Mouse (Mus musculus) kidney, adult 2 months (tissue): Measurements from ENCODE around the gene Syt8.
A peak's percentile ranks its signal among the peaks of the same experiment; 100 is the strongest.

ENCODE experiments used
- CTCF ChIP-seq: fragments of 200-500 bp; conservative IDR thresholded peaks from 2 replicates; pipeline ENCODE4 v1.5.1; 2011; ENCODE audit warnings: low read depth, mild to moderate bottlenecking, control low read depth, low read length, moderate library complexity, mixed read lengths; ENCODE audit not compliant: insufficient read depth, insufficient read length
- POLR2A ChIP-seq: fragments of 200-500 bp; IDR thresholded peaks from one replicate; pipeline ENCODE4 v1.6.1; 2011; ENCODE audit warnings: low read depth, low read length, control low read depth

DNA sequence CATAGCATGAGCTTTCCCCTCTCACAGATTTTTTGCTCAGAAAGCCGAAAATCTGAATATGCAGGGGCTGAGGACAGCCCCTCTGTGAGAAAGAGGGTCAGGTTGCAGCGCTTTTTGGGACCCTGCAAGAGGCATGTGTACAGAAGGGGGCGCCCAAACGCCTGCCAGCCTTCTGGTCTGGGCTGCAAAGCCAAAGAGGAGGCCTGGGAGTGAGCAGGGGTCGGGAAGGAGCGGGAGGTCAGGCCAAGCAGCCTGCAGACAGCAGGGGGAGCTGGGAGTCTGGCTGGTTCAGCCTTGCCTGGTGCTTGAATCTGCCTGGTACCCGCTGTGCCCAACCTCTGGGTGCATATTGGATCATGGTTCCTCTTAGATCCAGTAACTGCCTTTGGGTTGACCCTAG lies 6.4 kb upstream of the Syt8 start:
- TF ChIP-seq POLR2A, result no peak
- TF ChIP-seq CTCF, result 0 out of 2 replicates have a peak, but pooled peaks have one; percentile 11
